ENCODE assay signal across 22 mouse cellular contexts in the genomic region with DNA sequence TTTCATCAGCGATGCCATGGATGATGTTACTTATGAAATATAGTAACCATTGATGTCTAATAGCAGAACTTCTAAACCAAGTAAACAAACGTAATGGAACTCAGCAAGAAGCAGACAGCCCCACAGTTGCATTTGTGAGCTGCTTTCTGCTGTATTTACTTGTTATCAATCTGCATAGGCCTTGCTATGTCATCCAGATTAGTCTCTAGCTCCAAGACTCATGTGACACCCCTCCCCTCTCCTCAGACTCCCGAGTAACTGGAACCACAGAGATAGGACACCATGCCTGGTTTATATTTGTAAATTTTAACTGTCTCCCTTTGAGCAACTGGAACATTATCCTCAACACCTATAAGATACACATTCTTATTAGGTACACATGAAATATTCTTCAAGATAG. TPM values are rescaled to one million over a fixed set of nuclear protein-coding genes. Genes with fewer than 3 reads are reported as not detected.
DNase-seq lines count a peak whose midpoint lies in the region; ATAC-seq and TF ChIP-seq lines count a peak whose summit lies in the region.
"Had no signal": no experiment of that assay in that cellular context is flagged by ENCODE, and none has a peak within 500 bp of the region (broad histone marks: within the 10 kb centered on the region; RNA-seq: fewer than 3 reads in every experiment).

No protein-coding gene starts in this region.

- TF ChIP-seq POLR2A in heart, adult 2 months (IDR thresholded peaks at IDR 0.05; ENCODE audit: insufficient read depth, low read depth, low read length), result no peak

- 69% methylated on average over 3 of the region's 3 CpGs for WGBS in heart, adult 2 months

- intact Hi-C loops in heart, adult 2 months (cut with DNase I), result no loop called here

- H3K4me1 ChIP-seq in heart, adult 2 months (ENCODE audit: control insufficient read depth, insufficient read depth, low read length), result peaks cover 4% of the 10 kb centered on the region
- peaks cover 15% of the 10 kb centered on the region for H3K4me1 ChIP-seq in megakaryocyte, embryonic 14.5 days
- H3K4me1 ChIP-seq: embryonic facial prominence, embryonic 12.5 days; embryonic facial prominence, embryonic 15.5 days; hindbrain, embryonic 12.5 days; hindbrain, embryonic 15.5 days had no signal

- no peak overlapping the region for H3K4me3 ChIP-seq in heart, adult 2 months
- peak overlapping the region; percentile 19 for H3K4me3 ChIP-seq in megakaryocyte, embryonic 14.5 days (replicated peaks)
- H3K4me3 ChIP-seq: embryonic facial prominence, embryonic 12.5 days; embryonic facial prominence, embryonic 15.5 days; gastrocnemius, adult 2 months; hindbrain, embryonic 12.5 days; hindbrain, embryonic 15.5 days had no signal

- no peaks in the 10 kb centered on the region; the same call in 1 of the 2 replicates for H3K79me2 ChIP-seq in heart, adult 2 months (replicated peaks; ENCODE audit: control insufficient read depth, insufficient read depth, low read length)

- peaks cover 13% of the 10 kb centered on the region for H3K36me3 ChIP-seq in heart, adult 2 months (ENCODE audit: control insufficient read depth, insufficient read depth, low read length)
- peaks cover 15% of the 10 kb centered on the region for H3K36me3 ChIP-seq in megakaryocyte, embryonic 14.5 days (replicated peaks; ENCODE audit: low read length)
- H3K36me3 ChIP-seq: embryonic facial prominence, embryonic 12.5 days; embryonic facial prominence, embryonic 15.5 days; hindbrain, embryonic 12.5 days; hindbrain, embryonic 15.5 days had no signal

- peaks cover 1% of the 10 kb centered on the region for H3K9me3 ChIP-seq in megakaryocyte, embryonic 14.5 days
- H3K9me3 ChIP-seq: embryonic facial prominence, embryonic 15.5 days; hindbrain, embryonic 12.5 days; hindbrain, embryonic 15.5 days had no signal

- no peaks in the 10 kb centered on the region for H3K27me3 ChIP-seq in heart, adult 2 months (ENCODE audit: control insufficient read depth, insufficient read depth, low read length)
- no peaks in the 10 kb centered on the region for H3K27me3 ChIP-seq in megakaryocyte, embryonic 14.5 days (replicated peaks)
- H3K27me3 ChIP-seq: embryonic facial prominence, embryonic 12.5 days; embryonic facial prominence, embryonic 15.5 days; hindbrain, embryonic 12.5 days; hindbrain, embryonic 15.5 days; Patski had no signal

- ATAC-seq in megakaryocyte, adult 5-6 weeks (ENCODE audit: poor library complexity, severe bottlenecking), result no peak
- peak; percentile 32; the same call in 1 of the 2 replicates for ATAC-seq in common myeloid progenitor, adult 5-6 weeks (replicated peaks; ENCODE audit: low read depth, poor library complexity, severe bottlenecking)
- ATAC-seq in megakaryocyte-erythroid progenitor cell, adult 5-6 weeks (replicated peaks; ENCODE audit: low FRiP score, low TSS enrichment, poor library complexity, severe bottlenecking), result peak; percentile 94
- ATAC-seq: forebrain, embryonic 14.5 days; forebrain, postnatal 0 days; Patski had no signal

- TF ChIP-seq EP300 in heart, adult 2 months (IDR thresholded peaks at IDR 0.05; ENCODE audit: insufficient read depth, low read depth, low read length), result no peak

- no peak overlapping the region for H3K27ac ChIP-seq in heart, adult 2 months
- H3K27ac ChIP-seq: embryonic facial prominence, embryonic 12.5 days; embryonic facial prominence, embryonic 15.5 days; gastrocnemius, adult 2 months; hindbrain, embryonic 12.5 days; hindbrain, embryonic 15.5 days had no signal

- TF ChIP-seq CTCF in heart, adult 2 months (IDR thresholded peaks at IDR 0.05), result no peak

- DNase-seq in heart, adult 11 months, result peak; percentile 30
- no peak for DNase-seq in heart, adult 2 months
- DNase-seq in testis, postnatal 10 days (ENCODE audit: low spot score), result no peak
- DNase-seq in layer of hippocampus, adult 18-20 months (ENCODE audit: low spot score in 2 of 2), result no peak
- DNase-seq: adrenal gland, postnatal 25 days; cerebellum, adult 18-20 months; cerebellum, adult 9-10 months; cerebellum, postnatal 14 days; forebrain, postnatal 0 days; gastrocnemius, adult 2 months; gastrocnemius, postnatal 14 days; heart, adult 18-20 months had no signal

- H3K9ac ChIP-seq in heart, adult 2 months (ENCODE audit: low read depth, low read length), result no peak overlapping the region
- H3K9ac ChIP-seq: embryonic facial prominence, embryonic 12.5 days; embryonic facial prominence, embryonic 15.5 days; forebrain, postnatal 0 days; hindbrain, embryonic 12.5 days; hindbrain, embryonic 15.5 days had no signal

RNA-seq across cellular contexts. Expression of a gene that starts 51.4 kb away (rescaled TPM):
- total RNA-seq in heart, adult 2 months (2021), result 100 to 1,000 TPM; 275 to 303 TPM
- 75.1 and 124 TPM in 2 replicates for polyA plus RNA-seq in heart, adult 2 months (2012; rRNA removed)
- 2.8 TPM in 1 of 2 replicates, not detected in the other for polyA plus RNA-seq in megakaryocyte, embryonic 14.5 days (2012; ENCODE audit: insufficient read depth, low replicate concordance)
- total RNA-seq in megakaryocyte, adult 5-6 weeks (2015), result 43.8 and 47.9 TPM in 2 replicates
- 34.8 and 40.2 TPM in 2 replicates for total RNA-seq in megakaryocyte, adult 5-6 weeks (2017)
- 49.6 and 66.9 TPM in 2 replicates for total RNA-seq in common myeloid progenitor, adult 5-6 weeks (2017)
- 34.4 and 46.9 TPM in 2 replicates for total RNA-seq in megakaryocyte-erythroid progenitor cell, adult 5-6 weeks (2014; fragmentation: Nextera tagmentation)
- total RNA-seq in megakaryocyte-erythroid progenitor cell, adult 5-6 weeks (2017), result 30.5 and 34.1 TPM in 2 replicates
- 10 to 100 TPM; 12.6 to 16.8 TPM for total RNA-seq in layer of hippocampus, adult 18-20 months (2021)
